Mouse (Mus musculus) adrenal gland (tissue): ENCODE results near the gene Parp3.

Source experiments
- intact Hi-C: fragments of 180-260 bp; cut with DNase I; formaldehyde crosslinking; loops from one replicate; pipeline ENCODE4 v1.15.1; 2025

Gene Parp3

GRCm38 (mm10) chr9:106436566-106436965 is 40.2 kb downstream of the Parp3 start:
- intact Hi-C loops, result no loop called here

GRCm38 (mm10) chr9:106433389-106433788 is 43.4 kb downstream of the Parp3 start:
- intact Hi-C loops, result loop anchor here (5.0 kb wide), 1 partner anchor 39 kb away; no protein-coding TSS in a partner anchor

- intact Hi-C loops, result loop anchor here (5.0 kb wide), 1 partner anchor 42 kb away; no protein-coding TSS in a partner anchor
Observed at GRCm38 (mm10) chr9:106430015-106430264, 46.8 kb downstream of the Parp3 start.

- intact Hi-C loops, result loop anchor here (5.0 kb wide), 1 partner anchor 43 kb away; no protein-coding TSS in a partner anchor
Observed at GRCm38 (mm10) chr9:106429221-106430014, 47.3 kb downstream of the Parp3 start, which contains the start of gene Rpl29. Gene Rpl29 (plus strand): TSS chr9:106429454.

GRCm38 (mm10) chr9:106428719-106429220 is 48.0 kb downstream of the Parp3 start:
- intact Hi-C loops, result no loop called here

- intact Hi-C loops, result loop anchor here (1.0 kb wide), 3 partner anchors 116 to 133 kb away; no protein-coding TSS in a partner anchor
Observed at GRCm38 (mm10) chr9:106421865-106422160, 54.9 kb downstream of the Parp3 start.

GRCm38 (mm10) chr9:106421033-106421864 is 55.5 kb downstream of the Parp3 start:
- intact Hi-C loops, result loop anchor here (1.0 kb wide), 1 partner anchor 132 kb away; no protein-coding TSS in a partner anchor

- intact Hi-C loops, result loop anchor here (1.0 kb wide), 1 partner anchor 131 kb away; no protein-coding TSS in a partner anchor
Observed at GRCm38 (mm10) chr9:106420608-106421007, 56.1 kb downstream of the Parp3 start.
